Mouse (Mus musculus): ENCODE data around the gene Foxred2. TPM values are rescaled to one million over a fixed set of nuclear protein-coding genes. Genes with fewer than 3 reads are reported as not detected.

Gene Foxred2
- polyA plus RNA-seq, 1 experiment from 2014 or later, result 4.9 TPM

- Histone ChIP-seq H3K9ac (replicated peaks; ENCODE audit: low read length) (no peak overlapping the region), H3K36me3 (ENCODE audit: insufficient read depth, low read length) (peaks cover 73% of the 10 kb centered on the region), H3K27ac (ENCODE audit: low read length) (no peak overlapping the region), H3K27me3 (ENCODE audit: insufficient read depth, low read length) (no peaks in the 10 kb centered on the region), H3K9me3 (ENCODE audit: low read length) (no peaks in the 10 kb centered on the region), H3K4me1 (ENCODE audit: insufficient read depth, low read length) (peaks cover 25% of the 10 kb centered on the region), H3K4me2 (replicated peaks; ENCODE audit: low read depth, low read length) (no peak overlapping the region), H3K4me3 (ENCODE audit: low read length) (no peak overlapping the region)
- no peak for ATAC-seq (ENCODE audit: low FRiP score, low TSS enrichment)
- 80% methylated on average over 9 of the region's 9 CpGs for WGBS
Measured at GRCm38 (mm10) chr15:77922710-77923109, 33.8 kb downstream of the Foxred2 start.

GRCm38 (mm10) chr15:77921636-77922035 is 34.9 kb downstream of the Foxred2 start:
- 0 out of 2 replicates have a peak overlapping the region, but pooled peaks have one; percentile 16 for H3K9ac ChIP-seq (replicated peaks; ENCODE audit: low read length)
- H3K27ac ChIP-seq (ENCODE audit: low read length), result no peak overlapping the region
- no peak for ATAC-seq (ENCODE audit: low FRiP score, low TSS enrichment)
- H3K36me3 ChIP-seq (ENCODE audit: insufficient read depth, low read length), result peaks cover 69% of the 10 kb centered on the region
- H3K4me2 ChIP-seq (replicated peaks; ENCODE audit: low read depth, low read length), result no peak overlapping the region
- 84% methylated on average over 6 of the region's 6 CpGs for WGBS
- H3K4me3 ChIP-seq (ENCODE audit: low read length), result no peak overlapping the region
- H3K27me3 ChIP-seq (ENCODE audit: insufficient read depth, low read length), result no peaks in the 10 kb centered on the region
- peaks cover 20% of the 10 kb centered on the region for H3K4me1 ChIP-seq (ENCODE audit: insufficient read depth, low read length)
- no peaks in the 10 kb centered on the region for H3K9me3 ChIP-seq (ENCODE audit: low read length)

- Histone ChIP-seq H3K27me3 (ENCODE audit: insufficient read depth, low read length) (no peaks in the 10 kb centered on the region), H3K27ac (ENCODE audit: low read length) (peak overlapping the region; percentile 26), H3K36me3 (ENCODE audit: insufficient read depth, low read length) (peaks cover 67% of the 10 kb centered on the region), H3K4me1 (ENCODE audit: insufficient read depth, low read length) (peaks cover 20% of the 10 kb centered on the region), H3K4me3 (ENCODE audit: low read length) (no peak overlapping the region), H3K9ac (replicated peaks; ENCODE audit: low read length) (0 out of 2 replicates have a peak overlapping the region, but pooled peaks have one; percentile 9), H3K4me2 (replicated peaks; ENCODE audit: low read depth, low read length) (no peak overlapping the region), H3K9me3 (ENCODE audit: low read length) (no peaks in the 10 kb centered on the region)
- ATAC-seq (ENCODE audit: low FRiP score, low TSS enrichment), result no peak
- WGBS, result 49% methylated on average over 10 of the region's 10 CpGs
Measured at GRCm38 (mm10) chr15:77920511-77921462, 35.7 kb downstream of the Foxred2 start.

- 82% methylated on average over 12 of the region's 12 CpGs for WGBS
- Histone ChIP-seq H3K27ac (ENCODE audit: low read length) (0 out of 2 replicates have a peak overlapping the region, but pooled peaks have one; percentile 43), H3K36me3 (ENCODE audit: insufficient read depth, low read length) (peaks cover 71% of the 10 kb centered on the region), H3K9ac (replicated peaks; ENCODE audit: low read length) (no peak overlapping the region), H3K4me1 (ENCODE audit: insufficient read depth, low read length) (peaks cover 20% of the 10 kb centered on the region), H3K4me3 (ENCODE audit: low read length) (no peak overlapping the region), H3K27me3 (ENCODE audit: insufficient read depth, low read length) (no peaks in the 10 kb centered on the region), H3K9me3 (ENCODE audit: low read length) (no peaks in the 10 kb centered on the region), H3K4me2 (replicated peaks; ENCODE audit: low read depth, low read length) (no peak overlapping the region)
- no peak for ATAC-seq (ENCODE audit: low FRiP score, low TSS enrichment)
Measured at GRCm38 (mm10) chr15:77919441-77919840, 37.1 kb downstream of the Foxred2 start.

GRCm38 (mm10) chr15:77916851-77917544 is 39.5 kb downstream of the Foxred2 start:
- peak; percentile 5; the same call in 1 of the 2 replicates for ATAC-seq (ENCODE audit: low FRiP score, low TSS enrichment)
- Histone ChIP-seq H3K9me3 (ENCODE audit: low read length) (no peaks in the 10 kb centered on the region), H3K4me2 (replicated peaks; ENCODE audit: low read depth, low read length) (no peak overlapping the region), H3K27me3 (ENCODE audit: insufficient read depth, low read length) (no peaks in the 10 kb centered on the region), H3K4me3 (ENCODE audit: low read length) (no peak overlapping the region), H3K36me3 (ENCODE audit: insufficient read depth, low read length) (peaks cover 56% of the 10 kb centered on the region), H3K9ac (replicated peaks; ENCODE audit: low read length) (no peak overlapping the region), H3K4me1 (ENCODE audit: insufficient read depth, low read length) (peaks cover 30% of the 10 kb centered on the region), H3K27ac (ENCODE audit: low read length) (no peak overlapping the region)
- WGBS, result 40% methylated on average over 8 of the region's 8 CpGs

- H3K9me3 ChIP-seq (ENCODE audit: low read length), result no peaks in the 10 kb centered on the region
- ATAC-seq (ENCODE audit: low FRiP score, low TSS enrichment), result no peak
- peaks cover 43% of the 10 kb centered on the region for H3K36me3 ChIP-seq (ENCODE audit: insufficient read depth, low read length)
- no peaks in the 10 kb centered on the region for H3K27me3 ChIP-seq (ENCODE audit: insufficient read depth, low read length)
- H3K4me2 ChIP-seq (replicated peaks; ENCODE audit: low read depth, low read length), result no peak overlapping the region
- no peak overlapping the region for H3K9ac ChIP-seq (replicated peaks; ENCODE audit: low read length)
- H3K27ac ChIP-seq (ENCODE audit: low read length), result no peak overlapping the region
- peaks cover 30% of the 10 kb centered on the region for H3K4me1 ChIP-seq (ENCODE audit: insufficient read depth, low read length)
- WGBS, result 92% methylated on average over 4 of the region's 4 CpGs
- no peak overlapping the region for H3K4me3 ChIP-seq (ENCODE audit: low read length)
Measured at GRCm38 (mm10) chr15:77915287-77915686, 41.2 kb downstream of the Foxred2 start.

- Histone ChIP-seq H3K36me3 (ENCODE audit: insufficient read depth, low read length) (peaks cover 36% of the 10 kb centered on the region), H3K9ac (replicated peaks; ENCODE audit: low read length) (no peak overlapping the region), H3K4me2 (replicated peaks; ENCODE audit: low read depth, low read length) (no peak overlapping the region), H3K27me3 (ENCODE audit: insufficient read depth, low read length) (no peaks in the 10 kb centered on the region), H3K27ac (ENCODE audit: low read length) (no peak overlapping the region), H3K4me3 (ENCODE audit: low read length) (no peak overlapping the region), H3K9me3 (ENCODE audit: low read length) (no peaks in the 10 kb centered on the region), H3K4me1 (ENCODE audit: insufficient read depth, low read length) (peaks cover 23% of the 10 kb centered on the region)
- no peak for ATAC-seq (ENCODE audit: low FRiP score, low TSS enrichment)
- WGBS, result 96% methylated on average over 3 of the region's 3 CpGs
Measured at GRCm38 (mm10) chr15:77914507-77914906, 42.0 kb downstream of the Foxred2 start.

- ATAC-seq (ENCODE audit: low FRiP score, low TSS enrichment), result no peak
- H3K36me3 ChIP-seq (ENCODE audit: insufficient read depth, low read length), result peaks cover 27% of the 10 kb centered on the region
- WGBS, result 77% methylated on average over 8 of the region's 8 CpGs
- H3K27me3 ChIP-seq (ENCODE audit: insufficient read depth, low read length), result no peaks in the 10 kb centered on the region
- no peaks in the 10 kb centered on the region for H3K9me3 ChIP-seq (ENCODE audit: low read length)
- H3K9ac ChIP-seq (replicated peaks; ENCODE audit: low read length), result peak overlapping the region; percentile 37; the same call in 1 of the 2 replicates
- H3K4me3 ChIP-seq (ENCODE audit: low read length), result no peak overlapping the region
- no peak overlapping the region for H3K4me2 ChIP-seq (replicated peaks; ENCODE audit: low read depth, low read length)
- H3K4me1 ChIP-seq (ENCODE audit: insufficient read depth, low read length), result peaks cover 26% of the 10 kb centered on the region
- peak overlapping the region; percentile 73 for H3K27ac ChIP-seq (ENCODE audit: low read length)
Measured at GRCm38 (mm10) chr15:77913054-77913453, 43.5 kb downstream of the Foxred2 start.

GRCm38 (mm10) chr15:77912585-77912984 is 43.9 kb downstream of the Foxred2 start:
- Histone ChIP-seq H3K9me3 (ENCODE audit: low read length) (no peaks in the 10 kb centered on the region), H3K4me3 (ENCODE audit: low read length) (no peak overlapping the region), H3K27ac (ENCODE audit: low read length) (peak overlapping the region; percentile 73), H3K9ac (replicated peaks; ENCODE audit: low read length) (peak overlapping the region; percentile 37; the same call in 1 of the 2 replicates), H3K27me3 (ENCODE audit: insufficient read depth, low read length) (no peaks in the 10 kb centered on the region), H3K4me2 (replicated peaks; ENCODE audit: low read depth, low read length) (no peak overlapping the region), H3K4me1 (ENCODE audit: insufficient read depth, low read length) (peaks cover 29% of the 10 kb centered on the region), H3K36me3 (ENCODE audit: insufficient read depth, low read length) (peaks cover 24% of the 10 kb centered on the region)
- ATAC-seq (ENCODE audit: low FRiP score, low TSS enrichment), result no peak; the same call in 1 of the 2 replicates
- WGBS, result 33% methylated on average over 7 of the region's 7 CpGs
